8 mouse cellular contexts compared by ENCODE assay signal in genomic region chr1:184289733-184290416, GRCm38 (mm10).
DNase-seq lines count a peak whose midpoint lies in the region; ATAC-seq and TF ChIP-seq lines count a peak whose summit lies in the region.

No protein-coding gene starts in this region.

- H3K27me3 ChIP-seq in hindbrain, postnatal 0 days (ENCODE audit: insufficient read depth, low read length): no peaks in the 10 kb centered on the region
- H3K27me3 ChIP-seq in hindbrain, embryonic 10.5 days (ENCODE audit: insufficient read depth, poor library complexity, severe bottlenecking): no peaks in the 10 kb centered on the region
- H3K27me3 ChIP-seq in heart, embryonic 12.5 days (replicated peaks): no peaks in the 10 kb centered on the region
- no peaks in the 10 kb centered on the region for H3K27me3 ChIP-seq in limb, embryonic 10.5 days (ENCODE audit: low read depth, poor library complexity, severe bottlenecking)

- TF ChIP-seq CTCF in hindbrain, postnatal 0 days (IDR thresholded peaks at IDR 0.05; ENCODE audit: low read depth): no peak

- H3K9ac ChIP-seq in hindbrain, postnatal 0 days (replicated peaks; ENCODE audit: low read length): no peak overlapping the region
- H3K9ac ChIP-seq in heart, embryonic 12.5 days: no peak overlapping the region

- ATAC-seq in hindbrain, postnatal 0 days: no peak
- peak; percentile 55 for ATAC-seq in heart, embryonic 12.5 days (ENCODE audit: insufficient number of reproducible peaks, low FRiP score)
- ATAC-seq in inflammation-experienced regulatory T-cells, adult 6 months: no peak

- no peaks in the 10 kb centered on the region for H3K4me1 ChIP-seq in hindbrain, postnatal 0 days (ENCODE audit: insufficient read depth, low read length)
- no peaks in the 10 kb centered on the region for H3K4me1 ChIP-seq in hindbrain, embryonic 10.5 days (replicated peaks)
- H3K4me1 ChIP-seq in heart, embryonic 12.5 days (replicated peaks): no peaks in the 10 kb centered on the region
- no peaks in the 10 kb centered on the region for H3K4me1 ChIP-seq in limb, embryonic 10.5 days

- 26% methylated on average over 7 of the region's 7 CpGs for WGBS in hindbrain, postnatal 0 days
- WGBS in hindbrain, embryonic 10.5 days: 76% methylated on average over 7 of the region's 7 CpGs
- 54% methylated on average over 7 of the region's 7 CpGs for WGBS in heart, embryonic 12.5 days
- WGBS in limb, embryonic 10.5 days: 85% methylated on average over 7 of the region's 7 CpGs

- H3K27ac ChIP-seq in hindbrain, postnatal 0 days: no peak overlapping the region
- no peak overlapping the region for H3K27ac ChIP-seq in hindbrain, embryonic 10.5 days
- H3K27ac ChIP-seq in heart, embryonic 12.5 days (ENCODE audit: poor library complexity, severe bottlenecking): no peak overlapping the region
- no peak overlapping the region for H3K27ac ChIP-seq in limb, embryonic 10.5 days

- no peak overlapping the region for H3K4me2 ChIP-seq in hindbrain, postnatal 0 days (ENCODE audit: low read depth, low read length)
- no peak overlapping the region for H3K4me2 ChIP-seq in heart, embryonic 12.5 days

- H3K36me3 ChIP-seq in hindbrain, postnatal 0 days (ENCODE audit: insufficient read depth, low read length): no peaks in the 10 kb centered on the region
- no peaks in the 10 kb centered on the region for H3K36me3 ChIP-seq in hindbrain, embryonic 10.5 days
- no peaks in the 10 kb centered on the region for H3K36me3 ChIP-seq in heart, embryonic 12.5 days
- H3K36me3 ChIP-seq in limb, embryonic 10.5 days: no peaks in the 10 kb centered on the region

- H3K9me3 ChIP-seq in hindbrain, postnatal 0 days (ENCODE audit: low read length): no peaks in the 10 kb centered on the region
- H3K9me3 ChIP-seq in hindbrain, embryonic 10.5 days: no peaks in the 10 kb centered on the region
- H3K9me3 ChIP-seq in heart, embryonic 12.5 days (replicated peaks): no peaks in the 10 kb centered on the region
- no peaks in the 10 kb centered on the region for H3K9me3 ChIP-seq in limb, embryonic 10.5 days (replicated peaks)

- H3K4me3 ChIP-seq in hindbrain, postnatal 0 days (ENCODE audit: low read length): no peak overlapping the region
- H3K4me3 ChIP-seq in hindbrain, embryonic 10.5 days: no peak overlapping the region
- H3K4me3 ChIP-seq in heart, embryonic 12.5 days: no peak overlapping the region
- H3K4me3 ChIP-seq in limb, embryonic 10.5 days: no peak overlapping the region

- DNase-seq in hindbrain, postnatal 0 days (ENCODE audit: low spot score): peak; percentile 60
- no peak for DNase-seq in hindbrain, embryonic 10.5 days (ENCODE audit: low spot score)
- DNase-seq in adrenal gland, adult 2 months: peak; percentile 66
- DNase-seq in lung, adult 18-20 months: peak; percentile 71 to 88
- no peak for DNase-seq in limb, embryonic 10.5 days (ENCODE audit: low spot score)
- no peak for DNase-seq in T-cell, adult 2 months (ENCODE audit: low spot score)

Comparison
In these comparisons a context has a peak if more than half of its experiments do, and no peak if none do; other contexts are left out.
1. DNase-seq: peak in hindbrain, postnatal 0 days (single experiment), adrenal gland, adult 2 months (single experiment) and lung, adult 18-20 months (2 of 2); none in hindbrain, embryonic 10.5 days (single experiment), limb, embryonic 10.5 days (single experiment) and T-cell, adult 2 months (single experiment).